Mouse (Mus musculus) intestine, postnatal 0 days (tissue): ENCODE measurements around the gene Rex1bd. TPM values are rescaled to one million over a fixed set of nuclear protein-coding genes. Genes with fewer than 3 reads are reported as not detected.

Experiments used
- ATAC-seq: fragments of 200-750 bp; cut with Nextera tagmentation; 2 replicates; pipeline ENCODE4 v1.8.0; 2017; ENCODE audit warnings: mild to moderate bottlenecking, moderate TSS enrichment, moderate library complexity
- H3K27ac ChIP-seq: fragments of 300-500 bp; sonication (generic); 2 replicates; pipeline ENCODE4 v1.5.1; 2014; ENCODE audit warnings: mild to moderate bottlenecking, low read depth, low read length, moderate library complexity
- H3K27me3 ChIP-seq: fragments of 300-500 bp; sonication (generic); replicated peaks from 2 replicates; pipeline ENCODE4 v1.6.1; 2014; ENCODE audit warnings: low read length, mixed read lengths; ENCODE audit not compliant: control insufficient read depth, insufficient read depth
- H3K36me3 ChIP-seq: fragments of 300-500 bp; sonication (generic); 2 replicates; pipeline ENCODE4 v1.6.1; 2014; ENCODE audit warnings: mild to moderate bottlenecking, moderate library complexity; ENCODE audit not compliant: control insufficient read depth, insufficient read depth
- H3K4me1 ChIP-seq: fragments of 300-500 bp; sonication (generic); replicated peaks from 2 replicates; pipeline ENCODE4 v1.6.1; 2014; ENCODE audit warnings: antibody characterized with exemption, low read length, mixed read lengths; ENCODE audit not compliant: control insufficient read depth, insufficient read depth
- H3K4me2 ChIP-seq: fragments of 300-500 bp; sonication (generic); replicated peaks from 2 replicates; pipeline ENCODE4 v1.6.1; 2014; ENCODE audit warnings: low read depth, mild to moderate bottlenecking, moderate library complexity
- H3K4me3 ChIP-seq: fragments of 300-500 bp; sonication (generic); 2 replicates; pipeline ENCODE4 v1.5.1; 2014; ENCODE audit warnings: low read depth, low read length
- H3K9ac ChIP-seq: fragments of 300-500 bp; sonication (generic); 2 replicates; pipeline ENCODE4 v1.6.1; 2014; ENCODE audit warnings: mild to moderate bottlenecking, low read depth, low read length
- H3K9me3 ChIP-seq: fragments of 300-500 bp; sonication (generic); 2 replicates; pipeline ENCODE4 v1.6.1; 2016; ENCODE audit warnings: mixed run types; ENCODE audit not compliant: control insufficient read depth
- CTCF ChIP-seq: sonication (generic); IDR thresholded peaks from 2 replicates; pipeline ENCODE4 v1.5.1; 2016; ENCODE audit warnings: low read depth, mild to moderate bottlenecking, control low read depth, antibody characterized with exemption, moderate library complexity
- WGBS: fragments of 180-500 bp; shearing (Covaris S2); extraction: QIAGEN DNeasy Blood & Tissue Kit; methylation state at CpG from one replicate; pipeline ENCODE4 v1.1.7; 2014; 5-methylcytosine and 5-hydroxymethylcytosine counted together
- polyA plus RNA-seq: library from polyadenylated mRNA; unstranded; fragments of >200 nt; fragmentation: Nextera tagmentation; extraction: Ambion mirVana; gene quantifications from 2 replicates; pipeline ENCODE4 v1.2.1, GENCODE M21; 2015

Rex1bd gene
- polyA plus RNA-seq, 1 experiment from 2014 or later: 148 TPM

GRCm38 (mm10) chr8:70547762-70548161, 41.2 kb upstream of the Rex1bd start:
- Histone ChIP-seq H3K27me3 (no peaks in the 10 kb centered on the region), H3K9me3 (no peaks in the 10 kb centered on the region), H3K27ac (no peak overlapping the region), H3K9ac (no peak overlapping the region), H3K4me3 (no peak overlapping the region), H3K4me2 (no peak overlapping the region), H3K36me3 (no peaks in the 10 kb centered on the region), H3K4me1 (peaks cover 15% of the 10 kb centered on the region)
- no peak for ATAC-seq
- TF ChIP-seq CTCF: no peak
- 82% methylated on average over 6 of the region's 6 CpGs for WGBS

DNA sequence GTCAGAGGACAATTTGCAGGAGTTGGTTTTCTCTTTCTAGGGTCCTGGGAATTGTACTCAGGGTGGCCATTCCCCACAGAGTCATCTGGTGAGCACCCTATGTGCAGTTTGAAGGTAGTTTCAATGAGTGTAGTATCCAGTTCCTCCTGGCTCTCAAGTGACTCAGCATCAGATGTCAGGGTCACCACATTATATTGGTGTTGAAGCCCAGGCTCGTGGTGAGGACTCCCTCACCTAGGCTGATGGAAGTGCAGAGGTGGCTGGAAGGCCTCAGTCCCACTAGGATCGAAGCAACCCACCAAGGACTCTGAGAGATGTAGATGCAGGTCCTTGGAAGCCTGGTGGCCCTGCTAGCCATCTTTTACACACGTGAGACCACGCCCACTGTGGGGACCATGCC, 39.9 kb upstream of the Rex1bd start:
- peak overlapping the region; percentile 28; the same call in 1 of the 2 replicates for H3K27ac ChIP-seq
- H3K4me3 ChIP-seq: no peak overlapping the region
- H3K36me3 ChIP-seq: no peaks in the 10 kb centered on the region
- no peak overlapping the region for H3K4me2 ChIP-seq
- ATAC-seq: no peak
- peaks cover 15% of the 10 kb centered on the region for H3K4me1 ChIP-seq
- H3K9me3 ChIP-seq: no peaks in the 10 kb centered on the region
- WGBS: 66% methylated on average over 4 of the region's 4 CpGs
- H3K27me3 ChIP-seq: no peaks in the 10 kb centered on the region
- no peak for TF ChIP-seq CTCF
- no peak overlapping the region for H3K9ac ChIP-seq

DNA sequence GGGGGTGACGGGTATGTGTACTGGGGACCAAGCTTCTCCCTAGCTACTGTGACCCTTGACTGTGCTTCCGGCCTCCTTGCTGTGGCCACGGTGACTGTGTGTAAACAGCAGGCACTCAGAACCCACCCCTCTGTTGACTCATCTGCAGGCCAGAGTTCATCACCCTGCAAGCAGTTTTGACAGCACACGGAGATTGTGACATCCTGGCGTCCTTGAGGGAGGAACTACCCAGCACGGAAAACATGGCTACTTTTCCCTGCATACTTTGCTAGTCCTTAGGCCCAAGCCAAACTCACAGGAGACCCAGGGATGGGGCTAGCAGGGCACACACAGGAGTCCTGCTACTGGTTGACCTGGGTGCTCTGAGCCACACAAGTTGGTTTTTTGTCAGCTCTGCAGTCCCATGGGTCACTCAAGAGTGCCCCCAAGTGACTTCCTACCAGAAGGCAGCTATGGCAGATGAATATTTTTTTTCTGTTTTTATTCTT, 37.7 kb upstream of the Rex1bd start:
- no peaks in the 10 kb centered on the region for H3K36me3 ChIP-seq
- peaks cover 15% of the 10 kb centered on the region for H3K4me1 ChIP-seq
- 22% methylated on average over 6 of the region's 6 CpGs for WGBS
- H3K27ac ChIP-seq: peak overlapping the region; percentile 78
- TF ChIP-seq CTCF: peak; percentile 66
- H3K4me3 ChIP-seq: no peak overlapping the region
- H3K9me3 ChIP-seq: no peaks in the 10 kb centered on the region
- no peak overlapping the region for H3K9ac ChIP-seq
- no peak overlapping the region for H3K4me2 ChIP-seq
- H3K27me3 ChIP-seq: no peaks in the 10 kb centered on the region
- peak; percentile 12 for ATAC-seq

- Histone ChIP-seq H3K4me2 (peak overlapping the region; percentile 91), H3K4me3 (peak overlapping the region; percentile 82), H3K9ac (no peak overlapping the region), H3K27me3 (no peaks in the 10 kb centered on the region), H3K4me1 (peaks cover 10% of the 10 kb centered on the region), H3K9me3 (no peaks in the 10 kb centered on the region), H3K36me3 (peaks cover 8% of the 10 kb centered on the region; the same call in 1 of the 2 replicates), H3K27ac (peak overlapping the region; percentile 91)
- TF ChIP-seq CTCF: no peak
- 66% methylated on average over 5 of the region's 5 CpGs for WGBS
- ATAC-seq: no peak
These were observed 34.5 kb upstream of the Rex1bd start for GRCm38 (mm10) chr8:70541081-70541480.

GRCm38 (mm10) chr8:70540507-70541071, 34.0 kb upstream of the Rex1bd start:
- no peak for TF ChIP-seq CTCF
- Histone ChIP-seq H3K4me2 (peak overlapping the region; percentile 91), H3K27me3 (no peaks in the 10 kb centered on the region), H3K27ac (peak overlapping the region; percentile 91), H3K4me3 (peak overlapping the region; percentile 82), H3K36me3 (peaks cover 11% of the 10 kb centered on the region; the same call in 1 of the 2 replicates), H3K9me3 (no peaks in the 10 kb centered on the region), H3K9ac (peak overlapping the region; percentile 84), H3K4me1 (peaks cover 10% of the 10 kb centered on the region)
- WGBS: 17% methylated on average over 7 of the region's 7 CpGs
- peak; percentile 10; the same call in 1 of the 2 replicates for ATAC-seq

GRCm38 (mm10) chr8:70540013-70540506, 33.5 kb upstream of the Rex1bd start:
- Histone ChIP-seq H3K4me3 (peak overlapping the region; percentile 82), H3K27me3 (no peaks in the 10 kb centered on the region), H3K4me2 (peak overlapping the region; percentile 91), H3K9me3 (no peaks in the 10 kb centered on the region), H3K27ac (peak overlapping the region; percentile 91), H3K9ac (peak overlapping the region; percentile 84), H3K36me3 (peaks cover 16% of the 10 kb centered on the region), H3K4me1 (peaks cover 10% of the 10 kb centered on the region)
- ATAC-seq: no peak
- no peak for TF ChIP-seq CTCF
- WGBS: 6% methylated on average over 4 of the region's 4 CpGs
